Mouse (Mus musculus) ES-E14 (cell line): ENCODE results near the gene Frmd7.

ENCODE experiments used
- HCFC1 ChIP-seq: IDR thresholded peaks from 2 replicates; pipeline ENCODE4 v1.6.1; 2012; ENCODE audit warnings: low read length, inconsistent platforms, borderline replicate concordance; ENCODE audit not compliant: insufficient read depth
- MAFK ChIP-seq: IDR thresholded peaks from 2 replicates; pipeline ENCODE4 v1.6.1; 2014; ENCODE audit warnings: mild to moderate bottlenecking, low read depth, low read length, inconsistent platforms; ENCODE audit not compliant: insufficient read depth
- ZC3H11A ChIP-seq: IDR thresholded peaks from 2 replicates; pipeline ENCODE4 v1.6.1; 2012; ENCODE audit warnings: low read depth, mild to moderate bottlenecking, inconsistent platforms, low read length, borderline replicate concordance
- ZNF384 ChIP-seq: IDR thresholded peaks from 2 replicates; pipeline ENCODE4 v1.6.1; 2012; ENCODE audit warnings: low read depth, low read length, inconsistent platforms

GRCm38 (mm10) chrX:50991324-50991723 is 48.8 kb upstream of the Frmd7 start:
- no peak for TF ChIP-seq MAFK
- no peak for TF ChIP-seq ZNF384
- no peak for TF ChIP-seq ZC3H11A
- no peak for TF ChIP-seq HCFC1
